In the genomic region with DNA sequence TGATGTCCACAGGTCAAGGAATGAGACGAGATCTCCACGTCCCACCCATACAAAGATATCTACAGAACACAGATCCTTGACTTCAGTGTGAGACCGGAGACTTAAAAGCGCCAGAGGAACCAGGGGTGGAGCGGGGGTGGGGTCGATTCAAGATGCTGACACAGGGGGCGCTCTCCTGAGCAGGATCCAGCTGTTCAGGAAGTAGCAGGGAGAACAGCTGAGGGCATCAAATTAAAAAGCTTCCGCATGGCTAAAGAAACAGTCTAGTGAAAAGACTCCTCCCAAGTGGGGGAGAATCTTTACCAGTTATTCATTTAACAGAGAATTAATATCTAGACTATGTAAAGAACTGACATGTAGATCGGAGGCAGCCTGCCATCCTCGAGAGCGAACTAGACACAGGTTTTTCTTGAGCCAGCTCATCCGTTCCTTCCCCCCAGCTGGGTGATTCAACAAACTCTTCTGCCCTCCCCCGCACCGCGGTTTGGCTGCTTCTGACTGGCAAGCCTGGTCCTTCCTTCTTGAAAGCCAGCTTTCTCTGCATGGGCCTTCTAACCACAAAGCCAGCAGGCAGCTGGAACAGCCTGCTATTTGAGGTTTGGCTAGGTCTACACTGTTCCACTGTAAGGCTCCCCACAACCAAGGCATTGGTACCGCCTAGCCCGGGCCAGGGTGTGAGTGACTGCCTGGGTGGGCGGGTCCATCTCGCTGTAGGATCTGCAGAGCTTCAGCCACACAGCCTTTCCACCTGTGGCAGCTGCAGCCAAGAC, we compare ENCODE assay signal across 8 mouse cellular contexts.
A peak's percentile ranks its signal among the peaks of the same experiment; 100 is the strongest.
DNase-seq lines count a peak whose midpoint lies in the region; ATAC-seq and TF ChIP-seq lines count a peak whose summit lies in the region.

No protein-coding gene starts in this region.

- H3K4me3 ChIP-seq in ES-Bruce4 (ENCODE audit: low read depth, low read length) (no peak overlapping the region), myocyte (no peak overlapping the region)
- no peak overlapping the region for H3K4me3 ChIP-seq in heart, embryonic 16.5 days (ENCODE audit: low read length)

- TF ChIP-seq POLR2A in ES-Bruce4 (IDR thresholded peaks at IDR 0.05; ENCODE audit: insufficient read depth, low read length) (no peak), myocyte (IDR thresholded peaks at IDR 0.05; ENCODE audit: insufficient read length, low read depth) (no peak)

- peak; percentile 56 for TF ChIP-seq CTCF in ES-Bruce4 (IDR thresholded peaks at IDR 0.05; ENCODE audit: low read depth, low read length)

- peak; percentile 76 for ATAC-seq in heart, embryonic 16.5 days (replicated peaks; ENCODE audit: extremely low read depth, insufficient read depth, low FRiP score)

- H3K79me2 ChIP-seq in myocyte (ENCODE audit: control insufficient read depth, insufficient read depth): no peaks in the 10 kb centered on the region

- H3K36me3 ChIP-seq in ES-Bruce4 (ENCODE audit: control insufficient read depth, insufficient read depth, low read length, poor library complexity, severe bottlenecking) (no peaks in the 10 kb centered on the region), myocyte (ENCODE audit: control insufficient read depth, insufficient read depth) (no peaks in the 10 kb centered on the region)
- H3K36me3 ChIP-seq in heart, embryonic 16.5 days (ENCODE audit: control insufficient read depth, insufficient read depth): no peaks in the 10 kb centered on the region

- no peak overlapping the region for H3K4me2 ChIP-seq in heart, embryonic 16.5 days (ENCODE audit: low read depth, low read length)
- peak overlapping the region; percentile 31 for H3K4me2 ChIP-seq in myocyte (ENCODE audit: low read depth)

- H3K27me3 ChIP-seq in ES-Bruce4 (ENCODE audit: control insufficient read depth, insufficient read depth, low read length, poor library complexity, severe bottlenecking) (no peaks in the 10 kb centered on the region), myocyte (ENCODE audit: control insufficient read depth, insufficient read depth, insufficient read length) (peaks cover 17% of the 10 kb centered on the region)
- peaks cover 12% of the 10 kb centered on the region for H3K27me3 ChIP-seq in heart, embryonic 16.5 days (ENCODE audit: control insufficient read depth, insufficient read depth, low read length)

- no peak overlapping the region for H3ac ChIP-seq in myocyte (ENCODE audit: control insufficient read depth, insufficient read length)

- H3K9ac ChIP-seq in ES-Bruce4 (ENCODE audit: low read depth, poor library complexity, severe bottlenecking): no peak overlapping the region
- H3K9ac ChIP-seq in heart, embryonic 16.5 days (ENCODE audit: low read length): no peak overlapping the region

- no peak overlapping the region for H3K27ac ChIP-seq in ES-Bruce4 (ENCODE audit: insufficient read depth, low read length)
- H3K27ac ChIP-seq in heart, embryonic 16.5 days (ENCODE audit: low read length): no peak overlapping the region

- intact Hi-C loops in left cerebral cortex, postnatal 36 days (cut with DNase I): no loop called here

- TF ChIP-seq EP300 in ES-Bruce4 (IDR thresholded peaks at IDR 0.05; ENCODE audit: insufficient read depth, low read depth, low read length): no peak

- peak; percentile 84 to 86 for DNase-seq in B cell, adult 2 months
- DNase-seq in cerebellum, postnatal 25 days: peak; percentile 20 to 37
- DNase-seq in left cerebral cortex, postnatal 36 days (ENCODE audit: low spot score in 2 of 2): peak; percentile 83 to 85
- DNase-seq in thymus, postnatal 0 days (ENCODE audit: low spot score): peak; percentile 90
- no peak for DNase-seq in embryo, embryonic 10 days (ENCODE audit: low spot score)

- 55% methylated on average over 19 of the region's 19 CpGs for WGBS in heart, embryonic 16.5 days

- no peaks in the 10 kb centered on the region for H3K9me3 ChIP-seq in ES-Bruce4 (replicated peaks; ENCODE audit: control insufficient read depth, insufficient read depth, low read length, poor library complexity, severe bottlenecking)
- peaks cover 4% of the 10 kb centered on the region for H3K9me3 ChIP-seq in heart, embryonic 16.5 days (replicated peaks; ENCODE audit: control insufficient read depth, low read length)

- H3K4me1 ChIP-seq in ES-Bruce4 (ENCODE audit: control insufficient read depth, insufficient read depth, low read length): no peaks in the 10 kb centered on the region
- H3K4me1 ChIP-seq in heart, embryonic 16.5 days (ENCODE audit: control insufficient read depth, insufficient read depth, low read length): no peaks in the 10 kb centered on the region

TF ChIP-seq in myocyte, 11 proteins besides CTCF, POLR2A, EP300 and RAD21:
- TF ChIP-seq MYOG (IDR thresholded peaks at IDR 0.05; ENCODE audit: control insufficient read depth in 1 of 3, insufficient read depth in 1 of 3, insufficient read length in 2 of 3, low read depth in 2 of 3): peak; percentile 74 to 92 (median 87)
- TF ChIP-seq CEBPB (IDR thresholded peaks at IDR 0.05; ENCODE audit: insufficient read depth, poor library complexity, severe bottlenecking): 0 out of 2 replicates have a peak, but pooled peaks have one; percentile 7
- TF ChIP-seq TCF12 (IDR thresholded peaks at IDR 0.05; ENCODE audit: insufficient read depth, poor library complexity, severe bottlenecking): peak; percentile 79
- TF ChIP-seq E2F4 (IDR thresholded peaks at IDR 0.05; ENCODE audit: insufficient read depth): no peak
- TF ChIP-seq MYOD1 (IDR thresholded peaks at IDR 0.05; ENCODE audit: control insufficient read depth in 1 of 3, insufficient read length in 2 of 3, low read depth in 2 of 3): peak; percentile 48 to 82 (median 78)
